Mouse (Mus musculus) left cerebral cortex, adult 2 months (tissue): Measurements from ENCODE around the gene Gm9857. TPM values are rescaled to one million over a fixed set of nuclear protein-coding genes. Genes with fewer than 3 reads are reported as not detected.

ENCODE experiments used
- DNase-seq, 2 experiments: peaks; one replicate each; pipeline ENCODE4 v3.0.0; 2021 to 2022; ENCODE audit warnings: low spot score in 2 of 2, mixed read lengths in 1 of 2; ENCODE audit errors: extremely low spot score in 1 of 2
- H3K27ac ChIP-seq: fragments of 200-600 bp; 2 replicates; pipeline ENCODE4 v1.8.1; 2022
- H3K4me3 ChIP-seq: fragments of 200-600 bp; 2 replicates; pipeline ENCODE4 v1.8.1; 2022
- CTCF ChIP-seq: fragments of 200-600 bp; IDR thresholded peaks from 2 replicates; pipeline ENCODE4 v1.8.1; 2022; ENCODE audit warnings: antibody characterized with exemption, mild to moderate bottlenecking, moderate library complexity
- intact Hi-C: fragments of 180-260 bp; cut with DNase I; formaldehyde crosslinking; loops from one replicate; pipeline ENCODE4 v1.15.1; 2025
- long read RNA-seq, 2 experiments: library from polyadenylated mRNA; stranded (forward); transcript quantifications; one replicate each; pipeline ENCODE4 v2.0.0; 2021; ENCODE audit warnings: borderline mapping rate in 2 of 2
- total RNA-seq, 2 experiments: library from RNA; stranded (reverse); gene quantifications; 2 replicates each; pipeline ENCODE4 v1.2.3; 2021

Gm9857 gene
- total RNA-seq: not detected
- long read RNA-seq, experiment 1: 0 reads
- long read RNA-seq, experiment 2: 0 reads

DNA sequence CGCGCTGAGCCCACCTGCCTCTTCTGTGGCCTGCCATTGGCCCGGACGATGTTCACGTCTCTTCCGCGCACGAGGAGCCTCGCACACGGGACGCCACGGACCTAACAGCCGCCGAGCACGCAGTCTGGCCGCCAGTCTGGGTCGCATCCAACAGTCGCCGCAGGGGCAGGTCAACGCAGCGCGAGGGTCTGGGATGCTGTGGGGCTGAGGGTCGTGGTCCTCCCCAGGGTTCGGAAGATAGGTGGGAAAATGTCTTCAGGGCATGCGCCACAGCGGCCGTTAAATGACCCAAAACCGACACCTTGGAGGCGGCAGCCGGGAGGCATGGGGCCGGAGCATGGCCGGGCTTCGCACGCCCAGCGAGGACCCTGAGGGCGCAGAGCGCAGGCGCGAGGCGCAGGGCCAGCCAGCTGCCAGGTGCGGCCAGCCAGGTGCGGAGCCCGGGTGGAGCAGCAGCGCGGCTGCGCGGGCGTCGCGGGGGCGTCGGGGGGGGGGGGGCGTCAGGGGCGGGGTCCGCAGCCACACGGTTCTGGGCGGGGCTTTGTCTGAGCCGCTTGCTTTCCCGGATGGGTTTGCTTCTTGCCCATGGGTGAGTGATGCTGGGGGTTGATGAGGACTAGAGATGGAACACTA lies at the start of gene Gm9857:
TSS of gene Gm9857 (minus strand) at position 445 of the 633 bp plus-strand sequence.
- DNase-seq: no peak
- peak within 1 kb of the TSS; percentile 13; the same call in 1 of the 2 replicates for H3K4me3 ChIP-seq
- intact Hi-C loops: no loop called here
- no peak within 1 kb of the TSS for H3K27ac ChIP-seq
- TF ChIP-seq CTCF: no peak

GRCm38 (mm10) chr3:108987009-108987659 lies 46.9 kb upstream of the Gm9857 start:
- Histone ChIP-seq H3K4me3 (no peak overlapping the region), H3K27ac (no peak overlapping the region)
- intact Hi-C loops: no loop called here
- DNase-seq: no peak
- no peak; the same call in 1 of the 2 replicates for TF ChIP-seq CTCF

DNA sequence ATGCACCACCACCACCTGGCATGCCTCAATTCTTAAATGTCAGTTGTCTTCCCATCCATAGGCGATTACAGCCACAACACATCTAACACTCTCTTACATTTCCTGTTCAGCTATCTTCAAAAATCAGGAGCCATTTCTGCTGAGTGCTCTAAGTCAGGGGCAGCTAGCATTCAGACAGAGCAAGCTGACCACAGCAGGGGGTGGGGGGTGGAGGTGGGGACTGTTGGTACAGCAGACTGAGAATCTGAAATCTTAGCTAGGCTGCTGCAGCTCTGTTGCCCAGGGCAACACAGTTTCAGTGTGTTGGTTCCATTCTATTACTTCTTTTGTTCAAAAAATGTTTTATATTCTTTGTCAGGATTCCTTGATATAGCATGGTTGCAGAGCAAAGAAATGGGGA lies 46.3 kb upstream of the Gm9857 start:
- Histone ChIP-seq H3K4me3 (no peak overlapping the region), H3K27ac (no peak overlapping the region)
- no peak for TF ChIP-seq CTCF
- intact Hi-C loops: no loop called here
- DNase-seq: no peak

DNA sequence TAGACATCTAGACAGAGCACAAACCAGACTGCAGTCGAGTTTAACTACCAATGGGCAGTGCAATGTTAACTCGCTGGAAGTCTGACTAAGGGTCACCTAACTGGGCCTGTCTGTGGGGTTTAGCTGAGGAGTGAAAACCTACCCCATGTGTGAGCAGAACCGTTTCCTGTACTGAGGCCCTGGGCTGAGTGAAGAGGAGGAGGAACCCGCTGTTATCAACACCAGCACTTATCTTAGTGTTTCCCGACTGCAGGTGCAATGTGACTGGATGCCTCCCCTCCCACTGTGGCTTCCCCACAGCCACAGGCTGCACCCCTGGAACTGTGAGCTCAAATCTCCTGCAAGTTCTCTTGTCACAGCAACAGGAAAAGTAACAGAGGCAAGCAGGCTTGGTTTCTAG lies 43.7 kb upstream of the Gm9857 start:
- TF ChIP-seq CTCF: no peak
- DNase-seq: no peak
- intact Hi-C loops: no loop called here
- H3K27ac ChIP-seq: no peak overlapping the region
- H3K4me3 ChIP-seq: no peak overlapping the region

- intact Hi-C loops: no loop called here
Measured at GRCm38 (mm10) chr3:108981946-108982345, 41.7 kb upstream of the Gm9857 start.

GRCm38 (mm10) chr3:108977340-108978030 lies 37.2 kb upstream of the Gm9857 start:
- Histone ChIP-seq H3K27ac (no peak overlapping the region), H3K4me3 (no peak overlapping the region)
- DNase-seq: no peak
- intact Hi-C loops: loop anchor here (5.0 kb wide), 1 partner anchor 85 kb away; no protein-coding TSS in a partner anchor
- peak; percentile 41 for TF ChIP-seq CTCF

More at GRCm38 (mm10) chr3:108981946-108982345, 41.7 kb upstream of the Gm9857 start:
- Histone ChIP-seq H3K4me3 (no peak overlapping the region), H3K27ac (no peak overlapping the region)
- no peak for TF ChIP-seq CTCF
- DNase-seq: no peak

- intact Hi-C loops: loop anchor here (5.0 kb wide), 1 partner anchor 87 kb away; no protein-coding TSS in a partner anchor
- no peak overlapping the region for H3K4me3 ChIP-seq
- TF ChIP-seq CTCF: no peak
- DNase-seq: peak in 1 of 2 experiments; percentile 19
- H3K27ac ChIP-seq: no peak overlapping the region
Measured at GRCm38 (mm10) chr3:108974920-108975485, 34.8 kb upstream of the Gm9857 start.

- TF ChIP-seq CTCF: no peak
- H3K4me3 ChIP-seq: no peak overlapping the region
- H3K27ac ChIP-seq: no peak overlapping the region
- DNase-seq: no peak
- intact Hi-C loops: no loop called here
Measured at GRCm38 (mm10) chr3:108973980-108974660, 33.9 kb upstream of the Gm9857 start.

DNA sequence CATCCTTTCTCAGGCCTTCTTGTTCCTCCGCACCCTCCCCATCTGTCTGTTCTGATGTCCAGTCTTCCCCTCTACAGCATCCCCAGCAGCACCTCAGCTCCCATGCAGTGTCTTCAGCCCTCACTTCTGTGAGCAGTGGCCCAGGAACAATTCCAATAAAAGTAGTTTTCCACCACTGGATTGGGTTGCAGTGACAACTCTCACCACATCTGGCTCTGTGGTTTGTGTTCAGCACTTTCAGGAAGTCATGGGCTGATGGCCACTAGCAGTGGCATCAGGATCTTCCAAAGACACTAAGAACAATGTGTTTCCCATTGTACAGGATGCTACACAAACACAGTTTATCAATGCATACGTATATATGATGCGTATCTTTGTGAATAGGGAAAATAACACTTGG lies 25.8 kb upstream of the Gm9857 start:
- Histone ChIP-seq H3K27ac (no peak overlapping the region), H3K4me3 (no peak overlapping the region)
- no peak for DNase-seq
- no peak for TF ChIP-seq CTCF
- intact Hi-C loops: no loop called here

DNA sequence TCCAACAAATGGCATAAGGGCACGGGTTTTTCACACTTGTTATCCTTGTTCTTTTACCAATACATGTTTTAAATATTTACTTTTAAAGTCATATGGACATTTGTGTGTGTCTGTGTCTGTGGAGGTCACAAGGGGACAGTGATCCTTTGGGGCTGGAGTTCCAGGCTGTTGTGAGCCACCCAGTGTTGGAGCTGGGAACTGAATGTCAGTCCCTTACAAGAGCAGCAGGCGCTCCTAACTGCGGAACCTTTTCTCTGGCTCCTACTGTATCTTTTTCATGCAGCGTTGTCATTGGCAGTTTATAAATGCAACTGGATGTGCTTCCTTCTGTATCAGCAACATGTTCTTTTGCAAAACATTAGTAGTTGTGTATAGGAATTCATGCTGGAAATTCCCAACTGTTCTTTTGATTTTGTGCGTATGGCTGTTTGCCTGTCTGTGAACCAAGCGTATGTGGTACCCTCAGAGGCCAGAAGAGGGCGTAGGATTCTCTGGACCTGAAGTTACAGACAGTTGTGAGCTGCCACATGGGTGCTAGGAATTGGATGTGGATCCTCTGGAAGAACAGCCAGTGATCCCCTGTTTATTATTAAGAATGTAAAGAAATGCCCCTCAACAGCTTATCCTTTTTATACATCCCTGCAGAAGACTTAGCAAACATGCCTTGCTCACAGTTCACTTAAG lies 24.3 kb upstream of the Gm9857 start:
- DNase-seq: no peak
- intact Hi-C loops: loop anchor here (5.0 kb wide), 1 partner anchor 52 kb away; the partner anchor contains the start of gene Prpf38b
- TF ChIP-seq CTCF: peak; percentile 28
- Histone ChIP-seq H3K27ac (no peak overlapping the region), H3K4me3 (no peak overlapping the region)

- TF ChIP-seq CTCF: no peak
- DNase-seq: no peak
- Histone ChIP-seq H3K27ac (no peak overlapping the region), H3K4me3 (no peak overlapping the region)
- intact Hi-C loops: loop anchor here (5.0 kb wide), 1 partner anchor 51 kb away; the partner anchor contains the start of gene Prpf38b
Measured at GRCm38 (mm10) chr3:108963776-108964175, 23.5 kb upstream of the Gm9857 start.
